Mouse (Mus musculus) neural tube, embryonic 12.5 days (tissue): ENCODE results near the gene Nrap. TPM values are rescaled to one million over a fixed set of nuclear protein-coding genes. Genes with fewer than 3 reads are reported as not detected.
"Not testable (repeated sequence)": the region's sequence is repeated elsewhere in the genome, so short reads cannot be mapped to it uniquely, and the experiment has no call there.

Experiments
- ATAC-seq: fragments of 200-750 bp; cut with Nextera tagmentation; 2 replicates; pipeline ENCODE4 v1.8.0; 2017; ENCODE audit warnings: low read depth, mild to moderate bottlenecking, moderate TSS enrichment, moderate library complexity; ENCODE audit not compliant: low FRiP score
- H3K27ac ChIP-seq: fragments of 300-500 bp; sonication (generic); 2 replicates; pipeline ENCODE4 v1.5.1; 2016
- H3K27me3 ChIP-seq: fragments of 300-500 bp; sonication (generic); replicated peaks from 2 replicates; pipeline ENCODE4 v1.6.1; 2016; ENCODE audit warnings: mild to moderate bottlenecking
- H3K36me3 ChIP-seq: fragments of 300-500 bp; sonication (generic); 2 replicates; pipeline ENCODE4 v1.6.1; 2016; ENCODE audit warnings: mild to moderate bottlenecking
- H3K4me1 ChIP-seq: fragments of 300-500 bp; sonication (generic); 2 replicates; pipeline ENCODE4 v1.6.1; 2016
- H3K4me2 ChIP-seq: fragments of 300-500 bp; sonication (generic); replicated peaks from 2 replicates; pipeline ENCODE4 v1.6.1; 2016; ENCODE audit warnings: mild to moderate bottlenecking
- H3K4me3 ChIP-seq: fragments of 300-500 bp; sonication (generic); 2 replicates; pipeline ENCODE4 v1.5.1; 2016
- H3K9ac ChIP-seq: fragments of 300-500 bp; sonication (generic); 2 replicates; pipeline ENCODE4 v1.6.1; 2016; ENCODE audit warnings: mild to moderate bottlenecking
- H3K9me3 ChIP-seq: fragments of 300-500 bp; sonication (generic); 2 replicates; pipeline ENCODE4 v1.6.1; 2016; ENCODE audit warnings: mild to moderate bottlenecking
- WGBS: fragments of 180-500 bp; shearing (Covaris S2); methylation state at CpG from one replicate; pipeline ENCODE4 v1.1.7; 2016; 5-methylcytosine and 5-hydroxymethylcytosine counted together
- polyA plus RNA-seq: library from polyadenylated mRNA; unstranded; fragments of >200 nt; fragmentation: Nextera tagmentation; extraction: Ambion mirVana; gene quantifications from 2 replicates; pipeline ENCODE4 v1.2.1, GENCODE M21; 2016

Nrap gene
- polyA plus RNA-seq, 1 experiment from 2014 or later = 0.19 TPM

DNA sequence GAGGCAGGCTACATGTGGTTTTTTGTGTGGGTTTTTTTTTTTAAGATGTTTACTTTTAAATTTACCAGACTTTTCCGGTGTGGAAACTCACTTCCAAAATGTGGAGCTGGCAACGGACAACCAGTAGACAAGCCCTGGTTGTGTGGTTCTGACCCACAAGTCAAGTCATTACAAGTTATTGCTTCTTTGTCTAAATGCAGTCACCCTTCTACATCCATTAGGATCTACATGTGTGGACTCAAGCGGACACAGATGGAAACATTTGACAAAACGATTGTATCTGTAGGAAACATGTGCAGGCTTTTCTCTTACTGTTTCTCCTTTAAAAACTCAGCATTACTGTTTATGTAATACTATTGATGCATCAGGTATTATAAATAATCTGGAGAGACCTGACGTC lies 16.6 kb downstream of the Nrap start:
- Histone ChIP-seq H3K36me3 (no peaks in the 10 kb centered on the region), H3K4me3 (no peak overlapping the region), H3K9ac (no peak overlapping the region), H3K4me2 (no peak overlapping the region), H3K4me1 (no peaks in the 10 kb centered on the region), H3K9me3 (no peaks in the 10 kb centered on the region), H3K27me3 (no peaks in the 10 kb centered on the region), H3K27ac (no peak overlapping the region)
- no peak for ATAC-seq
- 92% methylated on average over 5 of the region's 5 CpGs for WGBS

DNA sequence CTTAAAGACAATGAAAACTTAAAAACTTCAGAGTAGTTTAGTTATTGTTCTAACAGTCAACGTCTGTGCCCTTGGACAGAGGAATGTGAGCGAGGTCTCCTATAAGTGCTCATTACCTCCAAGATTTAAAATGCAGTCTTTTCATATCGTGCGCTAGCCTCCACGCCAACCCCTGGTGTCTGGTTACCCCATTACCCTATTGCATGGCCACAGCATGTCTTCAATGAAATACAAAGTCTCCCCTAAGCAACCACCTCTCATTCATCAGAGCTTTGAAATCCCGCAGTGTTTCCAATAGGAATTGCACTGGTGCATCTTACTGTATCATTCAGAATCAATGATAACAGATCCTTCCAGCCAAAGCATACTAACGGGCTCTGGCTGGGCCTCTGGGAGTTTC lies 17.6 kb downstream of the Nrap start:
- Histone ChIP-seq H3K4me3 (no peak overlapping the region), H3K36me3 (no peaks in the 10 kb centered on the region), H3K27me3 (no peaks in the 10 kb centered on the region), H3K9ac (no peak overlapping the region), H3K4me2 (no peak overlapping the region), H3K9me3 (no peaks in the 10 kb centered on the region), H3K4me1 (no peaks in the 10 kb centered on the region), H3K27ac (no peak overlapping the region)
- 72% methylated on average over 7 of the region's 7 CpGs for WGBS
- ATAC-seq = no peak

DNA sequence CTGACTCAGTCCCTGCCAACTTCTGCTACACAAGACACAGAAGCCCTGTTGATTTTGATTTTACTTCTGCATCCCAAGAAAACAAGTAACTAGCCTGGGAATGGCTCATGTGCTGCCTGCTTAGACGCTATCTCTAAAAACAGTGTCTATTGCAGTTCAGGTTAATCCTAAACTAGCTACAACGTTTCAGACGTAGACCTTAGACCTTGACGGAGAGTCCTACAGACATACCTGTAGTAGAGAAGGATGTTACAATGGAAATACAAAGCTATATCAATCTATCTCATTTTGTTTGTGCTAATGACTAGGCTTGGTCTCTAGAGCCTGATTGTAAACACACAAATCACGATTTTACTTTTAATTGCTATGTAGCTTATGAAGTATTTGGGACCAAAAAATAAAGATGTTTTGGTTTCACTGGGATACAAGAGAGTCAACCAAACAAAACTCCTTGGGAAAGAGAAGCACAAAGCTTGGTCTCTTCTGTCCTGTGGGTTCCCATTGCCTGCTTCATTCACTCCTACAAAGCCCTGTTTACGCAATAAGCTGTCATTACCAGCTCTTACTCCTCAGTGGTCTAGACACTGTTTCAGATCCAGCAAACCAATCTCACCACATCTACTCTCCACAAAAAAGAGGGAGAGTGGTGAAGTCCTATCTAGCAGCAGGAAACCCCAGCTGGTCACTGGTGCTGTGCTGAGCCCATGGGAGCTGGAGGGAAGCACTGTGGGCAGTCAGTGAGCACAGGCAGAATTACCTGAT lies 19.3 kb downstream of the Nrap start:
- Histone ChIP-seq H3K27me3 (no peaks in the 10 kb centered on the region), H3K9me3 (no peaks in the 10 kb centered on the region), H3K9ac (no peak overlapping the region), H3K27ac (no peak overlapping the region), H3K4me2 (no peak overlapping the region), H3K4me1 (no peaks in the 10 kb centered on the region), H3K36me3 (no peaks in the 10 kb centered on the region), H3K4me3 (no peak overlapping the region)
- ATAC-seq = no peak
- 89% methylated on average over 6 of the region's 6 CpGs for WGBS

DNA sequence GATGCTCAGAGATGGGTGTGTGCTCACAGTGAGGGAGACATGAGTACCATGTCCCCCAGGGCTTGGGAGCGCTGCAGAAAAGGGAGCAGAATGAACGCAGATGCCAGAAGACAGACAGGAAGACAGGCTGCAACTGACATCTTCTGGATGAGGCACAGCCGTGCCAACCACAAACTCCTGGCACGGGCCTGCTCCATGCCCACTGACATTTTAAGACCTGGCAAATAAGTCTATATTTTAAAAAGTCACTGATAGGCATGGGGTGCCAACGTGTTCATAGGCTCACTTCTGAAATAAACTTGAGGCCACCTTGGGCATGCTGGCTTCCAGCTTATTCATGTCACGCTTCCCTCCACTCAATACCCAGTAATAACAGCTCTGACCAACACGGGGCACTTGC lies 20.9 kb downstream of the Nrap start:
- Histone ChIP-seq H3K27me3 (no peaks in the 10 kb centered on the region), H3K27ac (no peak overlapping the region), H3K36me3 (no peaks in the 10 kb centered on the region), H3K4me3 (no peak overlapping the region), H3K9ac (no peak overlapping the region), H3K4me1 (no peaks in the 10 kb centered on the region), H3K4me2 (no peak overlapping the region), H3K9me3 (no peaks in the 10 kb centered on the region)
- 89% methylated on average over 7 of the region's 7 CpGs for WGBS
- ATAC-seq = no peak

DNA sequence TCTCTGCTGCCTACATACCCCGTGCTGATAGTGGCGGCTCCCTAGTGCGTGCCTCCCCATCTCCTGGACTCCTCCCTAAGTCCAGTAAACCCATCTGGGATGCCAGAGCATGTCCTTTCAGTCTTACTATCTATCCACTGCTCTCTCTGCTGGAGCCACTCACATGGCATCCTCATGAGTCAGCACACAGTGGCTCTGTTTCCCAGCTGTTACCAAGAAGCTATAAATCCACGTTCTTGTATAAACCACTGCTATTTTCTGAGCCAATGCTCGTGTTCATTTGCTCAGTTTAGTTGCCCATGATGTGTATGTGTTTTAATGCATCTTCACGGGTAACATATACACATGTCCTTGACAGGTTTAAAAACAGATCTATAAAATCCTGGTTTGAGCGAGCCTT lies 22.1 kb downstream of the Nrap start:
- Histone ChIP-seq H3K4me3 (no peak overlapping the region), H3K27me3 (no peaks in the 10 kb centered on the region), H3K36me3 (no peaks in the 10 kb centered on the region), H3K4me2 (no peak overlapping the region), H3K9ac (no peak overlapping the region), H3K9me3 (no peaks in the 10 kb centered on the region), H3K27ac (no peak overlapping the region), H3K4me1 (no peaks in the 10 kb centered on the region)
- ATAC-seq = no peak
- WGBS = 84% methylated on average over 7 of the region's 7 CpGs

DNA sequence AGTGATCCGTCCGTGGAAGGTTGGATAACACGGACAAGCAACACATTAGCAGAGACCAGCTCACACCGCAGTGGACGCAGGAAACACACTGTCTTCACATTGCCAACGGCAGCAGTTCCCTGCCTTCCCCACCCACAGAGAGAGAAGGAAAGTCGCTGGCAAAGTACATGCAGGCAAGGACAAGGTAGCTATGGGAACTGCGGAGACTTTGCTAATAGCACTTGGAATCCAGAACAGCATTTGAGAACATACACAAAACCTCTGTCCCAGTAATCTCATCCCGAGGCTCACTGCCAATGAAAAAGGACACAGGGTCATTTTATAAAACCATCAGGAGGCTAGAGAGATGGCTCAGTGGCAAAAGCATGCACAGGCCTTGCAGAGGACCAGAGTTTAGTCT lies 23.2 kb downstream of the Nrap start:
- Histone ChIP-seq H3K4me2 (no peak overlapping the region), H3K27me3 (no peaks in the 10 kb centered on the region), H3K36me3 (no peaks in the 10 kb centered on the region), H3K27ac (no peak overlapping the region), H3K9me3 (no peaks in the 10 kb centered on the region), H3K9ac (no peak overlapping the region), H3K4me1 (no peaks in the 10 kb centered on the region), H3K4me3 (no peak overlapping the region)
- no peak for ATAC-seq
- 88% methylated on average over 9 of the region's 9 CpGs for whole genome bisulfite sequencing

DNA sequence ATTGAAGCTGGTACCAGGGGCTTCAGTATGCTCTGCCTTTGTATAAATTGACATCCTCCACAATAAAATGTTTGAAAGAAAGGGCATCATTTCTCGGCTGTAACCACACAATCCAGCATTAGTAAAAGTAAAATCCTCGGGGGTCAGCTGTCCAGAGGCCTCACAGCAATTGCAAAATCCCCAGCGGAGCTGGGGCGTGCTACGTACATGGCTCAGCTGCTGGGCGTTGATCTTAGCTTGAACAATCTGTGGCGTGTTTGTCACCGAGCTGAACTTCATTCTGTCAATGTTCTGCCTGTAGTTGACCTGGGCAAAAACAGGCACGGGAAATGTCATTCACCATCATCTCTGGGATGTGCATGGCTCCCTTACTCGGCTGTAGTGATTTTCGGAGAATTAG lies 23.7 kb downstream of the Nrap start:
- H3K4me2 ChIP-seq = no peak overlapping the region
- no peak overlapping the region for H3K9ac ChIP-seq
- H3K27me3 ChIP-seq = no peaks in the 10 kb centered on the region
- no peaks in the 10 kb centered on the region for H3K9me3 ChIP-seq
- H3K4me3 ChIP-seq = no peak overlapping the region
- no peaks in the 10 kb centered on the region for H3K4me1 ChIP-seq
- H3K27ac ChIP-seq = no peak overlapping the region
- 81% methylated on average over 11 of the region's 11 CpGs for WGBS
- H3K36me3 ChIP-seq = no peaks in the 10 kb centered on the region
- no peak for ATAC-seq

DNA sequence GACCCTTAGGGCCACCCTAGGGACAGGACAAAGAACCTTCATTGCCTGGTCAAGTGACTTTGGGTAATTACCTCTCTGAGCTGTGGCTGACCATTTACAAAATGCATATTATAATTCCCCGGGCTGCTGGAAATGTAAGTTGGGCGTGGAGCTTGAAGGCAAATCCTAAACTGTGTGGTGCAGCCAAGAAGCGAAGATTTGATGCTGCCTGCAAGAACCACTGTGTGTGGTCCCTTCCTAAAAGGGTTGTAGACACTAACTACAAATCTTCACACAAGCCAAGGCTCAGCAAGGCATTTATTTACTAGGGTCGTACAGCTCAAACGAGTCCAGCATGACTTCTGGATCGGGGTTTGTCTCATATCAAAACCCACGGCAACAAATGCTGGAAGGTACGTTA lies 25.3 kb downstream of the Nrap start:
- Histone ChIP-seq H3K4me1 (no peaks in the 10 kb centered on the region), H3K9ac (no peak overlapping the region), H3K36me3 (no peaks in the 10 kb centered on the region), H3K27ac (no peak overlapping the region), H3K27me3 (no peaks in the 10 kb centered on the region), H3K4me3 (no peak overlapping the region), H3K4me2 (no peak overlapping the region), H3K9me3 (no peaks in the 10 kb centered on the region)
- ATAC-seq = no peak
- 74% methylated on average over 8 of the region's 8 CpGs for WGBS

DNA sequence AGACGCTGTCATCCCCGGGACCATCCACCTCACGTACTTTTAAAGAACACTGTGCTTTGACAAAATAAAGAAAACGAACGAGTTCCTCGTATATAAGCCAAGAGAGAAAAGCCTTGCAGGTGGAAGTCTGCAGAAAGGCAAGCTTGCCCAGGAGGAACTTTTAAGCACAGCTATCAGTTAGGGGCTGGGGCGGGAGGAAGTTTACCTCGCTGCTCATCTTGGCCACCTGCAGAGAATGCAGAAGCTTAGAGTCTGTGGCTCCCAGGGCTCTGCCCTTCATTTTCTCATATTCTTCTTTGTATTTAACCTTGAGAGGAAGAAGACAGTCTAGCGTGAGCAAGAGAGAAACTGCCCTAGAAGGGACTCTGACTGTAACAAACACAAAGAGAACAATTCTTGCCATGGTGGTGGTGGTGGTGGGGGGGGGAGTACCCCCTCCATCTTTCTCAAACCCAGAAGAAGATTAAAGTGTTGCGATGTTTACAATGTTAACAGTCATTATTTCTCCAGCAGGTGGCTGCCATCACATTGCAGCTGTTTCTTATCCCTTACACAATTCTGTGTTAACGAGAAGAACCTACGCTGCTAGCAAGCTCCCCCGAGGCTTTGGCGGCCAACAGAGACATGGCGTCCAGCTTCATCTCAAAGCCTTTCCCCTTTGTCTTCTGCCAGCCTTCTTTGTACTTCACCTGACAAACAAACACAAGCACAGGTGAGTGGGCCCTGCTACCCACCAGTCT lies 25.9 kb downstream of the Nrap start:
- Histone ChIP-seq H3K27me3 (no peaks in the 10 kb centered on the region), H3K9ac (no peak overlapping the region), H3K4me3 (no peak overlapping the region), H3K4me1 (no peaks in the 10 kb centered on the region), H3K36me3 (no peaks in the 10 kb centered on the region), H3K9me3 (no peaks in the 10 kb centered on the region), H3K4me2 (no peak overlapping the region), H3K27ac (no peak overlapping the region)
- 76% methylated on average over 15 of the region's 15 CpGs for WGBS
- no peak for ATAC-seq

DNA sequence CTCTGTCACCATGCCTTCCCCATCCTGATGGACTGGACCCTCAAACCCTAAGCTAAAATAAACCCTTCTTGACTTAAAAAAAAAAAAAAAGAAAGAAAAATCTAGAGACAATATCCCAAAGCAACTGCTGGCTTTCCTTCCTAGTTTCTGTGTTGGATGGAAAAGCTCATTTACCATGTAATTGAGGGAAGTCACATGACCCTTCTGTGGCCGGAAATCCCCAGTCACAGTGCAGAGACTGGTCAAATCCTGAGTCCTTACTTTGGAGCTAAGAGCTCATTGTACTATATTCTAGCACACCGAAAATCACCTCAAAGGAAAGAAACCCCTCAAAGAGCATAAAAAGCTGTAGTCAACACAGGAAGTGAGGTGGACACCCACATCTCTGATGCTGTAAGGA lies 30.9 kb downstream of the Nrap start:
- 68% methylated on average over 2 of the region's 2 CpGs for WGBS
- no peaks in the 10 kb centered on the region for H3K27me3 ChIP-seq
- ATAC-seq = no peak

DNA sequence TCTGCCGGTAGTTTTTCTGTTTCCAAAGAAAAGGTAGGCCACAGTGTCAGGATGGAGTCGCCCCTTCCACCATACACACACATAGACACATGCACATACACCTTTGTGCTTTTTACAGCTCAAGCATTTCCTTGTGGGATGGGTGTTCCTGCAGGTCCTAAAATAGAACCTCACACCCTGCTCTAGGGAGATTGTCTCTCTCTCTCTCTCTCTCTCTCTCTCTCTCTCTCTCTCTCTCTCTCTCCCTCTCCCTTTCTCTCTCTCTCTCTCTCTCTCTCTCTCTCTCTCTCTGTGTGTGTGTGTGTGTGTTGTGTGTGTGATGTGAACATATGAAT lies 32.5 kb downstream of the Nrap start:
- not testable (repeated sequence) for H3K4me2 ChIP-seq, H3K9ac ChIP-seq, ATAC-seq, H3K4me1 ChIP-seq, H3K36me3 ChIP-seq, H3K27me3 ChIP-seq, H3K9me3 ChIP-seq, H3K27ac ChIP-seq, H3K4me3 ChIP-seq
- 84% methylated on average over 2 of the region's 2 CpGs for WGBS

More for the DNA sequence above, 30.9 kb downstream of the Nrap start:
- no peaks in the 10 kb centered on the region for H3K9me3 ChIP-seq
- no peaks in the 10 kb centered on the region for H3K36me3 ChIP-seq
- no peaks in the 10 kb centered on the region for H3K4me1 ChIP-seq
- no peak overlapping the region for H3K27ac ChIP-seq
- H3K9ac ChIP-seq = no peak overlapping the region
- no peak overlapping the region for H3K4me2 ChIP-seq
- no peak overlapping the region for H3K4me3 ChIP-seq

DNA sequence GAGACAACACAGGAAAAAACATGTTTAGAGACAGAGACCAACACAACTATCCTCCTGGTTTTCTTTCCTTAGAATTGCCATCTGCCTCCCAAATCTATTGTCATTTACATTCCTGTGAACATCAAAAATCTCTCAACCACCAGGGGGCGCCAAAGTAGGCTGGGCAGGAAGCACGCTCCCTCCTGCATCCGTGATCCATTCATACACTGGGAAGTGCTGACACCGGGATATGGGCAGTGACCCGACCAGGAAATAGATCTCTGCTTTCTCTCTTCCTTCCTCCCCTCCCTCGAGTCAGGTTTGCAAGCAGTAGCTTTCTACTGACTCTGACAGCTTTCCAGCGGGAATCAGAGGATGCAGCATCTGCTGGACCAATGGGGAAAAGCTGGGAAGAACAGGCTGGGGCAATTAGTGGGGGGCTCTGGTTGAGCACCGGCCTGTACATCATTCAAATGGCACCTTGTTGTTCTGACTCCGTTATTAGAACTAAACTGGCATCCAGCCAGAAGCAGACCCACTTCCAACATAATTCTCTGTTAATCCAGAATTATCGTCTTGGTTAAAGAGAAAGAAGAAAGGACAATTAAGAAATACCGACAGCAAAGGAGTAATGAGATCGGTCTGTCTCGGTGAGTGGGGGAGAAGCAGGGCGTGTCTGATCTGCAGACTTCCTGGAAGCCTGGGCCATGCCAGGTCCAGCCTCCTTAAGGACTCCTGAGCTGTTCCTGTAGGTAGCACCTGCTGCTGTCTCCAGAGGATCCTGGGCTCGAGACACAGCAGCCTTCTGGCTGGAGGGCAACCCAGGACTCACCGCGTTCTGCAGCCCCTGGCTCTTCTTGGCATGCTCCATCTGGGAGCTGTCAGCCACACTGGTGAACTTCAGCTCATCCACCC lies 33.1 kb downstream of the Nrap start:
- no peaks in the 10 kb centered on the region for H3K4me1 ChIP-seq
- no peaks in the 10 kb centered on the region for H3K9me3 ChIP-seq
- no peak overlapping the region for H3K9ac ChIP-seq
- no peak overlapping the region for H3K27ac ChIP-seq
- 46% methylated on average over 17 of the region's 17 CpGs for WGBS
- H3K27me3 ChIP-seq = no peaks in the 10 kb centered on the region
- no peak overlapping the region for H3K4me3 ChIP-seq
- no peak for ATAC-seq
- H3K36me3 ChIP-seq = no peaks in the 10 kb centered on the region
- H3K4me2 ChIP-seq = no peak overlapping the region
